Mouse (Mus musculus): ENCODE results near the gene Zfp956. TPM values are rescaled to one million over a fixed set of nuclear protein-coding genes. Genes with fewer than 3 reads are reported as not detected.
A peak's percentile ranks its signal among the peaks of the same experiment; 100 is the strongest.

Zfp956 gene
- 3.3 and 3.9 TPM in 2 replicates for polyA plus RNA-seq (2015; fragmentation: Nextera tagmentation; extraction: Ambion mirVana)

DNA sequence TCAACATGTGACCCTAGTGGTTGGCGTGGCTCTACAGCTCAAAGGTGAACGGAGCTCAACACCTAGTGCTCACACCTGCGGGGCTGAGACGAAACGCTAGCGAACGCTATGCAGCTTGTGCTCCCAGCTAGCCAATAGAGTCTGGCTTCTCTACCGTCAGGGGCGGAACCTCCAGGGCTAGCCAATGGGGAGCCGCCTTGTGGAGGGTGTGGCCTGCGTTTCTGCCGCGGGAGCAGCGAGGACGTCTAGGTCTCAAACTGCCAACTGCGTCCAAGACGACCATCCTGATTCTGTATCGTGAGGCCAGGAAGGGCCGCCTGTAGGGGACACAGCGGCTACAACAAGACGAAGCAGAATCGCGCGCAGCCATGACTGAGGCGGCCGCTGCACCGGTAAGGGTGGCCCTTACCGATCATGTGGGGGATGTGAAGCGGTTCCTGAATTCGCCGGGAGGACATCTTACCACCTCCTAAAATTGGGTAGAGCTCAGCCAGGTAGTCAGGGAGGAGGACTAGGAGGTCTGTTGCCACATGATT is at the start of gene Zfp956:
TSS of gene Zfp956 (plus strand) at position 200 of the 536 bp plus-strand sequence.
- H3K4me2 ChIP-seq (ENCODE audit: low read depth, low read length), result peak within 1 kb of the TSS; percentile 70
- H3K27me3 ChIP-seq (ENCODE audit: control insufficient read depth, insufficient read depth, low read length), result peaks cover 12% of the 10 kb centered on the region; the same call in 1 of the 2 replicates
- H3K36me3 ChIP-seq (ENCODE audit: control insufficient read depth, insufficient read depth), result no peaks in the 10 kb centered on the region
- peak within 1 kb of the TSS; percentile 72 for H3K4me3 ChIP-seq (ENCODE audit: low read length)
- WGBS, result under 1% methylated on average over 31 of the region's 31 CpGs
- H3K9me3 ChIP-seq (replicated peaks; ENCODE audit: control insufficient read depth, low read length), result no peaks in the 10 kb centered on the region
- ATAC-seq (replicated peaks; ENCODE audit: extremely low read depth, insufficient read depth, low FRiP score), result peak; percentile 98
- H3K27ac ChIP-seq (ENCODE audit: low read length), result peak within 1 kb of the TSS; percentile 32; the same call in 1 of the 2 replicates
- no peaks in the 10 kb centered on the region for H3K4me1 ChIP-seq (ENCODE audit: control insufficient read depth, insufficient read depth, low read length)
- peak within 1 kb of the TSS; percentile 68 for H3K9ac ChIP-seq (ENCODE audit: low read length)

DNA sequence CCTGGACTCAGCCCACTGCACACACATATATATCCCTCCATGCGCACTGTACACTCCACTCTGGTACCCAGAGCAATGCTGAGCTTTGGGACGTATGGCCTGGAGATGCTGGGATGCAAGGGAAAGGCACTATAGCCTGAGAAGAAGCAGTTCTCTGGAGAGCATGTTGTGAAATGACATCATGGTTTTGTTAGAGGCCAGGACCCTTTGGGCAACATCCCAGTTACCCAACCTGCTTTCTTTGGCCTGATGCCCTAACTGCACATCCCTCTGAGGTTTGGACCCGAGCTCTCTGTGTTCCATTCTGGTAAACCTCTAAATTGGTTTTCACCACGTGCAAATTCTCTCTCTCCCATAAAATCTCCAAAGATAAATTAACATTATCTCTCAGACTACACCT is 49.6 kb upstream of the Zfp956 start:
- H3K9ac ChIP-seq (ENCODE audit: low read length), result no peak overlapping the region
- peaks cover 66% of the 10 kb centered on the region for H3K36me3 ChIP-seq (ENCODE audit: control insufficient read depth, insufficient read depth)
- no peak overlapping the region for H3K4me3 ChIP-seq (ENCODE audit: low read length)
- 70% methylated on average over 4 of the region's 4 CpGs for WGBS
- ATAC-seq (replicated peaks; ENCODE audit: extremely low read depth, insufficient read depth, low FRiP score), result no peak
- peaks cover 13% of the 10 kb centered on the region; the same call in 1 of the 2 replicates for H3K9me3 ChIP-seq (replicated peaks; ENCODE audit: control insufficient read depth, low read length)
- H3K27me3 ChIP-seq (ENCODE audit: control insufficient read depth, insufficient read depth, low read length), result peaks cover 4% of the 10 kb centered on the region; the same call in 1 of the 2 replicates
- no peak overlapping the region for H3K4me2 ChIP-seq (ENCODE audit: low read depth, low read length)
- no peak overlapping the region for H3K27ac ChIP-seq (ENCODE audit: low read length)
- H3K4me1 ChIP-seq (ENCODE audit: control insufficient read depth, insufficient read depth, low read length), result no peaks in the 10 kb centered on the region

DNA sequence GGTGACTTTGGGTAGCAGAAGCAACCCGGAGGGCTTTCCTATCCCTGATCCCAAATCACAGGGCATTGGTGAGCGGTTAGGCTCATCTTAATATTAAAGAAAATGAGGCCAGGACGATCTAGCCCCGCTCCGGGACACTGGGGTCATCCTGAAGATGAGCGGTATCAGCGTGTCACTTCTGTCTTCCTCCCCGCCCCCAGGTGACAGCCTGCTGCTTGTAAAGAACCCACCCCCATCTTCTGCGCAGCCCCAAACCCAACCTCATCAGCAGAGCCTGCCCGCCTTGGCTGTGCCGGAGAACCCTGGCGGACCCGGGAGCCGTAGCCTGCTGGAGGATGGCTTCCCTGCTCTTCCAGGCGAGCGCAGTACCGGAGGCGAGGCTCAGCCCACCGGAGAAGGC is 48.8 kb upstream of the Zfp956 start:
- H3K4me2 ChIP-seq (ENCODE audit: low read depth, low read length), result no peak overlapping the region
- H3K9ac ChIP-seq (ENCODE audit: low read length), result no peak overlapping the region
- H3K36me3 ChIP-seq (ENCODE audit: control insufficient read depth, insufficient read depth), result peaks cover 66% of the 10 kb centered on the region
- H3K9me3 ChIP-seq (replicated peaks; ENCODE audit: control insufficient read depth, low read length), result peaks cover 13% of the 10 kb centered on the region; the same call in 1 of the 2 replicates
- 57% methylated on average over 19 of the region's 19 CpGs for WGBS
- H3K27ac ChIP-seq (ENCODE audit: low read length), result no peak overlapping the region
- H3K4me3 ChIP-seq (ENCODE audit: low read length), result no peak overlapping the region
- H3K4me1 ChIP-seq (ENCODE audit: control insufficient read depth, insufficient read depth, low read length), result no peaks in the 10 kb centered on the region
- no peak for ATAC-seq (replicated peaks; ENCODE audit: extremely low read depth, insufficient read depth, low FRiP score)
- H3K27me3 ChIP-seq (ENCODE audit: control insufficient read depth, insufficient read depth, low read length), result peaks cover 4% of the 10 kb centered on the region; the same call in 1 of the 2 replicates

DNA sequence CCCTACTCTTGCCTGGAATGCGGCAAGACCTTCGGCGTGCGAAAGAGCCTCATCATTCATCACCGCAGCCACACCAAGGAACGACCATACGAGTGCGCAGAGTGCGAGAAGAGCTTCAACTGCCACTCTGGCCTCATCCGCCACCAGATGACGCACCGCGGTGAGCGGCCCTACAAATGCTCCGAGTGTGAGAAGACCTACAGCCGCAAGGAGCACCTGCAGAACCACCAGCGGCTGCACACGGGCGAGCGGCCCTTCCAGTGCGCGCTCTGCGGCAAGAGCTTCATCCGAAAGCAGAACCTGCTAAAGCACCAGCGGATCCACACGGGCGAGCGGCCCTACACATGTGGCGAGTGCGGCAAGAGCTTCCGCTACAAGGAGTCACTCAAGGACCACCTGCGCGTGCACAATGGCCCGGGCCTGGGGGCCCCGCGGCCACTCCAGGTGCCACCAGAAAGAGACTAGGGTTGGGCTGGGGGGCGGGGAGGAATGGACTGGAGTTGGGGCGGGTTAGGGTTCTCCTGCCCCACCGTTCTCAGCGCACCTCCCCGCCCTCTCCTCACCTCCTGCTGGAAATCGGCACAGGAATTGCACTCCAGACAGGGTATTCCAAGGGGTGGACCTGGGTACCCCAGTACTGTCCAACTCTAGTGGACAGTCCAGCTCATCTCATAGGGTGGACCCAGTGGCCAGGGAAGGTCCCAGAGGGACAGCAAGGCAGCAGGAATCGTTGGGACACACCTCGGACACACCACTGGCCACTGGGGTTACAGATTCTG is 48.1 kb upstream of the Zfp956 start:
- Histone ChIP-seq H3K9me3 (replicated peaks; ENCODE audit: control insufficient read depth, low read length) (peaks cover 13% of the 10 kb centered on the region; the same call in 1 of the 2 replicates), H3K4me2 (ENCODE audit: low read depth, low read length) (no peak overlapping the region), H3K4me1 (ENCODE audit: control insufficient read depth, insufficient read depth, low read length) (no peaks in the 10 kb centered on the region), H3K36me3 (ENCODE audit: control insufficient read depth, insufficient read depth) (peaks cover 61% of the 10 kb centered on the region), H3K27ac (ENCODE audit: low read length) (no peak overlapping the region), H3K27me3 (ENCODE audit: control insufficient read depth, insufficient read depth, low read length) (peaks cover 4% of the 10 kb centered on the region; the same call in 1 of the 2 replicates), H3K4me3 (ENCODE audit: low read length) (no peak overlapping the region), H3K9ac (ENCODE audit: low read length) (no peak overlapping the region)
- ATAC-seq (replicated peaks; ENCODE audit: extremely low read depth, insufficient read depth, low FRiP score), result no peak
- 75% methylated on average over 44 of the region's 44 CpGs for WGBS

DNA sequence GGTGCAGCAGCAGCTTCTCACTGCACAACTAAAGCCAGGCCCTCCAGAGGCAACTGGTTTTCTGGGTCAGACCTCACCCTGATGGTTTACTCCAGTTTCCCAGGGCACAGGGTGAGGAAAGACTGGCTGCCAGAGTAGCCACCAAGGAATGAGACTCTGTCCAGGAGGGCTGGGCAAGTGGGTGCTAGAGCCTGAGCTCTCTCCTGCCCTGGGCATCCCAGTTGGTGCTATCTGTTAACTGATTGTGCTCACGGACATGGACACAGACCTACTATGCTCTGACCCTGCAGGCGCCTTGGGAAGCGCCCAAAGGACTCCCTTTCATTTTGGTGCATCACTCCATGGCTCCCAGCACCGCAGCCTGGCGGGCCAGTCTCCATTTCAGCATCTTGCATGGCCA is 46.9 kb upstream of the Zfp956 start:
- no peak overlapping the region for H3K4me2 ChIP-seq (ENCODE audit: low read depth, low read length)

DNA sequence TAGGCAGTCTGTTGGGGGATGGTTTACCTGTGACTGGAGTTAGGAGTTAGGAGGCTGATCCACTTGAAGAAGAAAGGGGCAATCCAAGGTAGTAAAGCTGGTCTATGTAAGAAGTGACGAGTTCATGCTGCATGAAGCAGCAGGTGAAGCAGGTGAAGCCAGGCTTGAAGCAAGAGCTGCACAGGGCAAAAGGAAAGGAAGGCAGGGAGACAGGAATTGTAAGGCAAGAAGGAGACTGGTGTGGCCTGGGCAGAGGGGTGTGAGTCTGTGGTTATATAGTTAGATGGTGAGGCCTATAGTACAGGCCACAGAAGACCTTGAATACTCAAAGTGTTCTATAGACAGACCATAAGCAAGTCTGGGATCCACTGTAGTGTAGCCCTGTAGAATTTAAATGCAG is 44.2 kb upstream of the Zfp956 start:
- ATAC-seq (replicated peaks; ENCODE audit: extremely low read depth, insufficient read depth, low FRiP score), result no peak
- H3K4me1 ChIP-seq (ENCODE audit: control insufficient read depth, insufficient read depth, low read length), result no peaks in the 10 kb centered on the region
- no peak overlapping the region for H3K27ac ChIP-seq (ENCODE audit: low read length)
- 85% methylated on average over 1 of the region's 1 CpGs for WGBS
- no peak overlapping the region for H3K9ac ChIP-seq (ENCODE audit: low read length)
- H3K9me3 ChIP-seq (replicated peaks; ENCODE audit: control insufficient read depth, low read length), result peaks cover 13% of the 10 kb centered on the region; the same call in 1 of the 2 replicates
- H3K36me3 ChIP-seq (ENCODE audit: control insufficient read depth, insufficient read depth), result peaks cover 33% of the 10 kb centered on the region
- H3K4me3 ChIP-seq (ENCODE audit: low read length), result no peak overlapping the region
- H3K27me3 ChIP-seq (ENCODE audit: control insufficient read depth, insufficient read depth, low read length), result peaks cover 4% of the 10 kb centered on the region; the same call in 1 of the 2 replicates
- no peak overlapping the region for H3K4me2 ChIP-seq (ENCODE audit: low read depth, low read length)

More for the DNA sequence above, 46.9 kb upstream of the Zfp956 start:
- ATAC-seq (replicated peaks; ENCODE audit: extremely low read depth, insufficient read depth, low FRiP score), result no peak
- H3K27ac ChIP-seq (ENCODE audit: low read length), result no peak overlapping the region
- 91% methylated on average over 5 of the region's 5 CpGs for WGBS
- H3K36me3 ChIP-seq (ENCODE audit: control insufficient read depth, insufficient read depth), result peaks cover 51% of the 10 kb centered on the region
- H3K27me3 ChIP-seq (ENCODE audit: control insufficient read depth, insufficient read depth, low read length), result peaks cover 4% of the 10 kb centered on the region; the same call in 1 of the 2 replicates
- H3K4me1 ChIP-seq (ENCODE audit: control insufficient read depth, insufficient read depth, low read length), result no peaks in the 10 kb centered on the region
- no peak overlapping the region for H3K9ac ChIP-seq (ENCODE audit: low read length)
- H3K4me3 ChIP-seq (ENCODE audit: low read length), result no peak overlapping the region
- H3K9me3 ChIP-seq (replicated peaks; ENCODE audit: control insufficient read depth, low read length), result peaks cover 13% of the 10 kb centered on the region; the same call in 1 of the 2 replicates

DNA sequence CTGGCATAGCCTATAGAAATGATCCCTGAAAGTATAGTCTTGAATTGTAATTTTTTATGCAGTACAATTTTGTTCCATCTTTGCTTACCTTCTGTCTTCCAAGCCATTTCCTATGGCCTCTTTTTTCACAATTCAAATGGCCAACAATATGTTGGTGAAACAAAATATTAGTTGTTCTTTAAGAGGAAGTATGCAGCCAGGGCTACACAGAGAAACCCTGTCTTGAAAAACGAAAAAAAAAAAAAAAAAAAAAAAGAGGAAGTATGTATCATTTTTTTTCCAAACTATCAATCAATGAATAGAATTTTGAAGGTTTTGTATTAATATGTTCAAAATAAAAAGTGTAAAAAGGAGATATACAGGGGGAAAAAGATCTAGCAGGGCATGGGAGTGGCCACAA is 41.5 kb upstream of the Zfp956 start:
- H3K4me2 ChIP-seq (ENCODE audit: low read depth, low read length), result no peak overlapping the region
- ATAC-seq (replicated peaks; ENCODE audit: extremely low read depth, insufficient read depth, low FRiP score), result no peak
- no peak overlapping the region for H3K9ac ChIP-seq (ENCODE audit: low read length)
- no peaks in the 10 kb centered on the region for H3K4me1 ChIP-seq (ENCODE audit: control insufficient read depth, insufficient read depth, low read length)
- no peaks in the 10 kb centered on the region for H3K9me3 ChIP-seq (replicated peaks; ENCODE audit: control insufficient read depth, low read length)
- H3K27ac ChIP-seq (ENCODE audit: low read length), result no peak overlapping the region
- H3K27me3 ChIP-seq (ENCODE audit: control insufficient read depth, insufficient read depth, low read length), result no peaks in the 10 kb centered on the region
- H3K4me3 ChIP-seq (ENCODE audit: low read length), result no peak overlapping the region
- peaks cover 10% of the 10 kb centered on the region for H3K36me3 ChIP-seq (ENCODE audit: control insufficient read depth, insufficient read depth)
- WGBS, result 62% methylated on average over 1 of the region's 1 CpGs

DNA sequence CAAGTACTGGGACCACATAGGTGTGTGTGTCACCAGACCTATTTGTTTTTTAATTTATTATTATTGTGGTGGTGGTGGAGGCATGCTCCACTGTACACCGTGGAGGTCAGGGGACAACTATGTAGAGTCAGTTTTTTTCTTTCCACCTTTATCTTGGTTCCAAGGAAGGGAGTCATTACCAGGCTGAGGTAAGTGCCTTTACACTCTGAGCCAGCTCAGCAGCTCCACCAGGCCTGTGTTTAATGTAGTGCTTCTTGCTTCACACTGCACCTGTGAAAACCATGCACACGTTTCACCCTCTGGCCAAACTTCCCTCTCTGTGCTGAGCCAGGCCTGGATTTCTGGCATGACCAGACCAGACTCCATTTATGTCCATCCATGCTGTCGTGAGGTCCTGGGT is 40.2 kb upstream of the Zfp956 start:
- no peaks in the 10 kb centered on the region for H3K9me3 ChIP-seq (replicated peaks; ENCODE audit: control insufficient read depth, low read length)
- H3K9ac ChIP-seq (ENCODE audit: low read length), result no peak overlapping the region
- WGBS, result 56% methylated on average over 3 of the region's 3 CpGs
- H3K4me2 ChIP-seq (ENCODE audit: low read depth, low read length), result no peak overlapping the region
- no peak for ATAC-seq (replicated peaks; ENCODE audit: extremely low read depth, insufficient read depth, low FRiP score)
- no peak overlapping the region for H3K4me3 ChIP-seq (ENCODE audit: low read length)
- no peaks in the 10 kb centered on the region for H3K4me1 ChIP-seq (ENCODE audit: control insufficient read depth, insufficient read depth, low read length)
- no peak overlapping the region for H3K27ac ChIP-seq (ENCODE audit: low read length)
- no peaks in the 10 kb centered on the region for H3K36me3 ChIP-seq (ENCODE audit: control insufficient read depth, insufficient read depth)
- no peaks in the 10 kb centered on the region for H3K27me3 ChIP-seq (ENCODE audit: control insufficient read depth, insufficient read depth, low read length)

DNA sequence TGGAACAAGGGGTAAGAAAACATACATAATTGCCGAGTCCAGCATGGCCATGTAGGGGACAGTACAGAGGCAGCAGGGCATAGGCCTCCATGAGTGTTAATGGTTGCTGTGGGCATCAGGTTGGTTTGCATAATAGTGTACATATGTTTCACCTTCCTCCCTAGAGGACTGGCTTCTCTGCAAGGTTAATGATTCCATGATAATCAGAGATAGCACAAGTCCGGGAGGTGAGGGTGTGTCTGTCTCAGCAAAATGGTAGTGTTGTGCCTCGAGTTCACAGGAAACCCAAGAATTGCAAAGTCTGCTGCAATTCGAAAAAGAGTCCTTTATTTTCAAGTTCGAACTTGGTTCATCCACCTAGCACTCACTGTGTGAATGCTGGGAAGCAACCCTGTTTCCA is 36.1 kb upstream of the Zfp956 start:
- H3K4me3 ChIP-seq (ENCODE audit: low read length), result no peak overlapping the region
- H3K27me3 ChIP-seq (ENCODE audit: control insufficient read depth, insufficient read depth, low read length), result no peaks in the 10 kb centered on the region
- no peak for ATAC-seq (replicated peaks; ENCODE audit: extremely low read depth, insufficient read depth, low FRiP score)
- no peak overlapping the region for H3K4me2 ChIP-seq (ENCODE audit: low read depth, low read length)
- no peak overlapping the region for H3K9ac ChIP-seq (ENCODE audit: low read length)
- H3K27ac ChIP-seq (ENCODE audit: low read length), result no peak overlapping the region
- no peaks in the 10 kb centered on the region for H3K36me3 ChIP-seq (ENCODE audit: control insufficient read depth, insufficient read depth)
- H3K4me1 ChIP-seq (ENCODE audit: control insufficient read depth, insufficient read depth, low read length), result peaks cover 15% of the 10 kb centered on the region
- WGBS, result 69% methylated on average over 5 of the region's 5 CpGs
- H3K9me3 ChIP-seq (replicated peaks; ENCODE audit: control insufficient read depth, low read length), result no peaks in the 10 kb centered on the region

Measured in heart, embryonic 16.5 days (tissue).